ENCODE assay signal across 12 mouse cellular contexts in genomic region chr7:101170482-101170881, GRCm38 (mm10).
A peak's percentile ranks its signal among the peaks of the same experiment; 100 is the strongest.
DNase-seq lines count a peak whose midpoint lies in the region; ATAC-seq and TF ChIP-seq lines count a peak whose summit lies in the region.
"Had no signal": no experiment of that assay in that cellular context is flagged by ENCODE, and none has a peak within 500 bp of the region (broad histone marks: within the 10 kb centered on the region; RNA-seq: fewer than 3 reads in every experiment).

No protein-coding gene starts in this region.

- no peaks in the 10 kb centered on the region for H3K36me3 ChIP-seq in kidney, embryonic 14.5 days (ENCODE audit: control insufficient read depth, insufficient read depth, low read length)
- H3K36me3 ChIP-seq in ES-E14 (ENCODE audit: control insufficient read depth, insufficient read depth, low read length, poor library complexity, severe bottlenecking) = no peaks in the 10 kb centered on the region
- H3K36me3 ChIP-seq in heart, embryonic 16.5 days (ENCODE audit: control insufficient read depth, insufficient read depth) = no peaks in the 10 kb centered on the region

- in situ Hi-C loops in ES-E14 (cut with MboI; ENCODE audit: low sequenced_read_pairs in 2 of 2, unreplicated experiment in 2 of 2) = no loop called here

- no peaks in the 10 kb centered on the region for H3K27me3 ChIP-seq in kidney, embryonic 14.5 days (ENCODE audit: control insufficient read depth, insufficient read depth, low read length)
- no peaks in the 10 kb centered on the region for H3K27me3 ChIP-seq in heart, embryonic 16.5 days (ENCODE audit: control insufficient read depth, insufficient read depth, low read length)

- H3K9ac ChIP-seq in kidney, embryonic 14.5 days (ENCODE audit: low read depth, low read length) = no peak overlapping the region
- H3K9ac ChIP-seq in ES-E14 (ENCODE audit: insufficient read depth, low read depth, low read length, poor library complexity, severe bottlenecking) = no peak overlapping the region
- H3K9ac ChIP-seq in heart, embryonic 16.5 days (ENCODE audit: low read length) = no peak overlapping the region
- H3K9ac ChIP-seq: hindbrain, embryonic 14.5 days had no signal

- H3K4me2 ChIP-seq in kidney, embryonic 14.5 days (replicated peaks; ENCODE audit: low read depth, low read length) = no peak overlapping the region
- no peak overlapping the region for H3K4me2 ChIP-seq in heart, embryonic 16.5 days (ENCODE audit: low read depth, low read length)
- H3K4me2 ChIP-seq: hindbrain, embryonic 14.5 days had no signal

- H3K4me1 ChIP-seq in kidney, embryonic 14.5 days (ENCODE audit: control insufficient read depth, insufficient read depth, low read length) = no peaks in the 10 kb centered on the region
- peaks cover 0 to 7% of the 10 kb centered on the region in 2 experiments; a peak in 2 of 4 replicates for H3K4me1 ChIP-seq in ES-E14 (ENCODE audit: control insufficient read depth in 2 of 2, insufficient read depth in 2 of 2, low read length in 2 of 2, poor library complexity in 1 of 2)
- H3K4me1 ChIP-seq in heart, embryonic 16.5 days (ENCODE audit: control insufficient read depth, insufficient read depth, low read length) = peaks cover 6% of the 10 kb centered on the region

- 47% methylated on average over 3 of the region's 3 CpGs for WGBS in kidney, embryonic 14.5 days
- 26% methylated on average over 3 of the region's 3 CpGs for WGBS in heart, embryonic 16.5 days

- no peak overlapping the region for H3K27ac ChIP-seq in kidney, embryonic 14.5 days (ENCODE audit: low read depth, low read length)
- H3K27ac ChIP-seq in ES-E14 (ENCODE audit: insufficient read depth, low read depth, low read length, poor library complexity, severe bottlenecking) = no peak overlapping the region
- H3K27ac ChIP-seq in heart, embryonic 16.5 days (ENCODE audit: low read length) = peak overlapping the region; percentile 53; the same call in 1 of the 2 replicates
- H3K27ac ChIP-seq: hindbrain, embryonic 14.5 days had no signal

- no peak overlapping the region for H3K4me3 ChIP-seq in kidney, embryonic 14.5 days (ENCODE audit: low read length)
- H3K4me3 ChIP-seq in ES-E14 (ENCODE audit: insufficient read depth in 1 of 2, low read depth in 1 of 2, low read length in 2 of 2, poor library complexity in 1 of 2, severe bottlenecking in 1 of 2) = no peak overlapping the region
- no peak overlapping the region for H3K4me3 ChIP-seq in heart, embryonic 16.5 days (ENCODE audit: low read length)

- DNase-seq in kidney, adult 9 months = peak; percentile 24
- DNase-seq in ES-E14 (ENCODE audit: low read depth, low spot score) (no peak), R1 (ENCODE audit: low read depth, low spot score) (peak; percentile 7)
- DNase-seq in gastrocnemius, postnatal 10 days = no peak
- DNase-seq in layer of hippocampus, postnatal 10 days (ENCODE audit: low spot score in 2 of 2) = no peak
- DNase-seq: cerebellum, adult 11-12 months; right cerebral cortex, postnatal 14 days; thymus, adult 18-20 months had no signal

- H3K9me3 ChIP-seq in kidney, embryonic 14.5 days (ENCODE audit: control insufficient read depth, low read length) = no peaks in the 10 kb centered on the region
- H3K9me3 ChIP-seq in ES-E14 (ENCODE audit: control insufficient read depth, insufficient read depth, low read depth, low read length) = no peaks in the 10 kb centered on the region
- H3K9me3 ChIP-seq in heart, embryonic 16.5 days (replicated peaks; ENCODE audit: control insufficient read depth, low read length) = no peaks in the 10 kb centered on the region

- ATAC-seq in kidney, embryonic 14.5 days (ENCODE audit: low FRiP score, low TSS enrichment) = no peak
- no peak for ATAC-seq in heart, embryonic 16.5 days (replicated peaks; ENCODE audit: extremely low read depth, insufficient read depth, low FRiP score)
- ATAC-seq in frontal cortex, adult (ENCODE audit: low TSS enrichment) = no peak

TF ChIP-seq in ES-E14, 5 proteins besides CTCF, POLR2A, EP300 and RAD21:
- TF ChIP-seq MAFK (IDR thresholded peaks at IDR 0.05; ENCODE audit: insufficient read depth, low read depth, low read length) = 0 out of 2 replicates have a peak, but pooled peaks have one; percentile 20
- TF ChIP-seq HCFC1 (IDR thresholded peaks at IDR 0.05; ENCODE audit: borderline replicate concordance, insufficient read depth, low read length) = no peak
- no peak for TF ChIP-seq ZNF384 (IDR thresholded peaks at IDR 0.05; ENCODE audit: low read depth, low read length)
- no peak for TF ChIP-seq ZC3H11A (IDR thresholded peaks at IDR 0.05; ENCODE audit: borderline replicate concordance, low read depth, low read length)

Comparison
In these comparisons a context has a peak if more than half of its experiments do, and no peak if none do; other contexts are left out.
1. DNase-seq: peak in kidney, adult 9 months (single experiment) and R1 (single experiment); none in ES-E14 (single experiment), gastrocnemius, postnatal 10 days (single experiment) and layer of hippocampus, postnatal 10 days (0 of 2).